ENCODE assay signal across 21 mouse cellular contexts in the genomic region with DNA sequence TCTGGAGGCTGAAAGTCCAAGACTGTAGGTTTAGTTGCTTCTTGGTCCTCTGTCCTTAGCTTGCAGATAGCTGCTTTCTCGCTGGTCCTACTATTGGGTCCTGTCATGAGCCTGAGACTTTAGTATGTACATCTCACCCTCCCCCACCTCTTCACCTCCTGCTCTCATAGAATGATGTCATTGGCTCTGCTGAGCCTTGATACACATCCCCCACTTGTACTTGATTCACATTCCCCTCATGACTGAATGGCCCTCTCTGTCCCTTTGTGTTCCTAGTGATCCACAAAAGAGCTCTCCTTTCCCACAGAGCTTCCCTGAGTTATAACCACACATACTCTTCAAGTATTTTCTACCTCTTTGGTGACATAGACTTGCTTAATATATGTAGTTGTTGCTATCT.
A peak's percentile ranks its signal among the peaks of the same experiment; 100 is the strongest.
DNase-seq lines count a peak whose midpoint lies in the region; ATAC-seq and TF ChIP-seq lines count a peak whose summit lies in the region.
"Had no signal": no experiment of that assay in that cellular context is flagged by ENCODE, and none has a peak within 500 bp of the region (broad histone marks: within the 10 kb centered on the region; RNA-seq: fewer than 3 reads in every experiment).

No protein-coding gene starts in this region.

- 81% methylated on average over 1 of the region's 1 CpGs for WGBS in hindbrain, embryonic 10.5 days
- 70% methylated on average over 1 of the region's 1 CpGs for WGBS in hindbrain, embryonic 13.5 days
- WGBS in midbrain, embryonic 12.5 days = 81% methylated on average over 1 of the region's 1 CpGs
- 50% methylated on average over 1 of the region's 1 CpGs for WGBS in midbrain, embryonic 15.5 days
- WGBS in hindbrain, postnatal 0 days = 46% methylated on average over 1 of the region's 1 CpGs

- H3K9ac ChIP-seq in hindbrain, embryonic 13.5 days = no peak overlapping the region
- H3K9ac ChIP-seq in midbrain, embryonic 12.5 days (replicated peaks) = no peak overlapping the region
- H3K9ac ChIP-seq in midbrain, embryonic 15.5 days = no peak overlapping the region
- no peak overlapping the region for H3K9ac ChIP-seq in hindbrain, postnatal 0 days (replicated peaks; ENCODE audit: low read length)
- H3K9ac ChIP-seq: heart, embryonic 13.5 days; neural tube, embryonic 13.5 days had no signal

- H3K4me2 ChIP-seq in hindbrain, embryonic 13.5 days = no peak overlapping the region
- H3K4me2 ChIP-seq in midbrain, embryonic 12.5 days (replicated peaks) = no peak overlapping the region
- H3K4me2 ChIP-seq in midbrain, embryonic 15.5 days = no peak overlapping the region
- H3K4me2 ChIP-seq in hindbrain, postnatal 0 days (ENCODE audit: low read depth, low read length) = no peak overlapping the region
- H3K4me2 ChIP-seq: heart, embryonic 13.5 days; neural tube, embryonic 13.5 days had no signal

- H3K27ac ChIP-seq in hindbrain, embryonic 10.5 days = peak overlapping the region; percentile 75
- no peak overlapping the region for H3K27ac ChIP-seq in hindbrain, embryonic 13.5 days
- no peak overlapping the region for H3K27ac ChIP-seq in midbrain, embryonic 12.5 days (replicated peaks)
- no peak overlapping the region for H3K27ac ChIP-seq in midbrain, embryonic 15.5 days
- no peak overlapping the region for H3K27ac ChIP-seq in hindbrain, postnatal 0 days
- H3K27ac ChIP-seq: heart, embryonic 13.5 days; neural tube, embryonic 13.5 days had no signal

- peak; percentile 30 for DNase-seq in embryo, embryonic 11 days
- DNase-seq in embryo, embryonic 9.5 days (ENCODE audit: extremely low spot score) = no peak
- no peak for DNase-seq in hindbrain, embryonic 10.5 days (ENCODE audit: low spot score)
- peak; percentile 23 for DNase-seq in hindbrain, postnatal 0 days (ENCODE audit: low spot score)
- DNase-seq in urinary bladder, postnatal 14 days (ENCODE audit: low spot score) = no peak
- DNase-seq: adrenal gland, postnatal 14 days; cerebellum, adult 9-10 months; gastrocnemius, postnatal 10 days; heart, adult 18-20 months; heart, postnatal 14 days; kidney, postnatal 36 days; layer of hippocampus, postnatal 36 days; lung, postnatal 10 days; thymus, adult 18-20 months; thymus, postnatal 36 days had no signal

- no peak for ATAC-seq in hindbrain, embryonic 13.5 days (ENCODE audit: low FRiP score)
- ATAC-seq in midbrain, embryonic 12.5 days (ENCODE audit: low FRiP score, low read depth) = peak; percentile 44; the same call in 1 of the 2 replicates
- no peak for ATAC-seq in midbrain, embryonic 15.5 days (replicated peaks)
- ATAC-seq in hindbrain, postnatal 0 days = peak; percentile 71
- ATAC-seq: intestine, postnatal 0 days had no signal

- peaks cover 29% of the 10 kb centered on the region for H3K4me1 ChIP-seq in hindbrain, embryonic 10.5 days (replicated peaks)
- peaks cover 6% of the 10 kb centered on the region for H3K4me1 ChIP-seq in hindbrain, embryonic 13.5 days (replicated peaks)
- H3K4me1 ChIP-seq in midbrain, embryonic 12.5 days = peaks cover 12% of the 10 kb centered on the region; the same call in 1 of the 2 replicates
- no peaks in the 10 kb centered on the region for H3K4me1 ChIP-seq in midbrain, embryonic 15.5 days
- H3K4me1 ChIP-seq in hindbrain, postnatal 0 days (ENCODE audit: insufficient read depth, low read length) = 0 out of 2 replicates have a peak, but pooled peaks cover 6% of the 10 kb centered on the region

- H3K4me3 ChIP-seq in hindbrain, embryonic 10.5 days = no peak overlapping the region
- H3K4me3 ChIP-seq in hindbrain, embryonic 13.5 days = no peak overlapping the region
- H3K4me3 ChIP-seq in midbrain, embryonic 12.5 days = no peak overlapping the region
- no peak overlapping the region for H3K4me3 ChIP-seq in midbrain, embryonic 15.5 days
- no peak overlapping the region for H3K4me3 ChIP-seq in hindbrain, postnatal 0 days (ENCODE audit: low read length)
- H3K4me3 ChIP-seq: heart, embryonic 13.5 days; neural tube, embryonic 13.5 days had no signal

- H3K27me3 ChIP-seq in hindbrain, embryonic 10.5 days (ENCODE audit: insufficient read depth, poor library complexity, severe bottlenecking) = no peaks in the 10 kb centered on the region
- no peaks in the 10 kb centered on the region for H3K27me3 ChIP-seq in hindbrain, embryonic 13.5 days
- no peaks in the 10 kb centered on the region for H3K27me3 ChIP-seq in midbrain, embryonic 12.5 days
- H3K27me3 ChIP-seq in midbrain, embryonic 15.5 days (replicated peaks) = no peaks in the 10 kb centered on the region
- no peaks in the 10 kb centered on the region for H3K27me3 ChIP-seq in hindbrain, postnatal 0 days (ENCODE audit: insufficient read depth, low read length)
- H3K27me3 ChIP-seq: heart, embryonic 13.5 days; neural tube, embryonic 13.5 days had no signal

- no peaks in the 10 kb centered on the region for H3K36me3 ChIP-seq in hindbrain, embryonic 10.5 days
- H3K36me3 ChIP-seq in hindbrain, embryonic 13.5 days = no peaks in the 10 kb centered on the region
- H3K36me3 ChIP-seq in midbrain, embryonic 12.5 days = no peaks in the 10 kb centered on the region
- H3K36me3 ChIP-seq in midbrain, embryonic 15.5 days (replicated peaks) = no peaks in the 10 kb centered on the region
- no peaks in the 10 kb centered on the region for H3K36me3 ChIP-seq in hindbrain, postnatal 0 days (ENCODE audit: insufficient read depth, low read length)
- H3K36me3 ChIP-seq: heart, embryonic 13.5 days; neural tube, embryonic 13.5 days had no signal

- no peak for TF ChIP-seq CTCF in hindbrain, postnatal 0 days (IDR thresholded peaks at IDR 0.05; ENCODE audit: low read depth)

- no peaks in the 10 kb centered on the region for H3K9me3 ChIP-seq in hindbrain, embryonic 10.5 days
- no peaks in the 10 kb centered on the region for H3K9me3 ChIP-seq in hindbrain, embryonic 13.5 days
- no peaks in the 10 kb centered on the region for H3K9me3 ChIP-seq in midbrain, embryonic 12.5 days
- no peaks in the 10 kb centered on the region for H3K9me3 ChIP-seq in midbrain, embryonic 15.5 days
- no peaks in the 10 kb centered on the region for H3K9me3 ChIP-seq in hindbrain, postnatal 0 days (ENCODE audit: low read length)
- H3K9me3 ChIP-seq: heart, embryonic 13.5 days; neural tube, embryonic 13.5 days had no signal

Comparison
In these comparisons a context has a peak if more than half of its experiments do, and no peak if none do; other contexts are left out.
1. DNase-seq: peak in embryo, embryonic 11 days (single experiment) and hindbrain, postnatal 0 days (single experiment); none in embryo, embryonic 9.5 days (single experiment), hindbrain, embryonic 10.5 days (single experiment) and urinary bladder, postnatal 14 days (single experiment).
2. ATAC-seq: peak in midbrain, embryonic 12.5 days (single experiment) and hindbrain, postnatal 0 days (single experiment); none in hindbrain, embryonic 13.5 days (single experiment) and midbrain, embryonic 15.5 days (single experiment).